Mouse (Mus musculus): Measurements from ENCODE around the gene Ube2q1. TPM values are rescaled to one million over a fixed set of nuclear protein-coding genes. Genes with fewer than 3 reads are reported as not detected.
"Not testable (repeated sequence)": the region's sequence is repeated elsewhere in the genome, so short reads cannot be mapped to it uniquely, and the experiment has no call there.

The Ube2q1 gene
- polyA plus RNA-seq, 1 experiment from 2014 or later, result 24.9 TPM

DNA sequence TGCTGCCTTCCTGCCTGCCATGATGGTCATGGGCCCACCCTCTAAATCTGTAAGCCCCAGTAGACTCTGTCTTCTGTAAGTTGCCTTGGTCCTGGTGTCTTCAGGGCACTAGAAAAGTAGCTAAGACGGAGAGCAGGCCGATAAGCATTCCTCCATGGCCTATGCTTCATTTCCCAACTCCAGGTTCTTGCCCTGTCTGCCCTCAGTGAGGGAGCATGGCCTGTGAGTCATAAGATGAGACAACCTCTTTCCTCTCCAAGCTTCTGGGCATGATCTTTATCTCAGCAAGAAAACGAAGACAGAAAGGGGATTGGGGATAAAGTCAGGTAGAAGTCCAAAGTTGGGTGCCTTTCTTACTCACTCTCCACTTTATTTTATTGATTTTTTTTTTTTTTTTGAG, 25.1 kb downstream of the Ube2q1 start:
- H3K27me3 ChIP-seq (replicated peaks; ENCODE audit: control insufficient read depth, insufficient read depth, low read length), result no peaks in the 10 kb centered on the region
- no peaks in the 10 kb centered on the region for H3K36me3 ChIP-seq (ENCODE audit: control insufficient read depth, insufficient read depth, low read length)
- ATAC-seq (no peak), DNase-seq (ENCODE audit: low spot score) (no peak)
- whole genome bisulfite sequencing, result 85% methylated on average over 3 of the region's 3 CpGs
- H3K4me1 ChIP-seq (ENCODE audit: control insufficient read depth, insufficient read depth, low read length), result no peaks in the 10 kb centered on the region
- H3K4me3 ChIP-seq (ENCODE audit: low read depth, low read length), result no peak overlapping the region
- H3K9me3 ChIP-seq (replicated peaks; ENCODE audit: control insufficient read depth, low read length), result no peaks in the 10 kb centered on the region
- H3K9ac ChIP-seq (ENCODE audit: low read length), result no peak overlapping the region
- H3K4me2 ChIP-seq (ENCODE audit: low read length), result no peak overlapping the region
- no peak overlapping the region for H3K27ac ChIP-seq (ENCODE audit: low read depth, low read length)

- H3K4me3 ChIP-seq (ENCODE audit: low read depth, low read length), result no peak overlapping the region
- DNase-seq (ENCODE audit: low spot score) (no peak), ATAC-seq (no peak)
- 6% methylated on average over 13 of the region's 13 CpGs for WGBS
- no peak overlapping the region for H3K9ac ChIP-seq (ENCODE audit: low read length)
- no peaks in the 10 kb centered on the region for H3K4me1 ChIP-seq (ENCODE audit: control insufficient read depth, insufficient read depth, low read length)
- H3K9me3 ChIP-seq (replicated peaks; ENCODE audit: control insufficient read depth, low read length), result no peaks in the 10 kb centered on the region
- H3K27me3 ChIP-seq (replicated peaks; ENCODE audit: control insufficient read depth, insufficient read depth, low read length), result no peaks in the 10 kb centered on the region
- no peak overlapping the region for H3K4me2 ChIP-seq (ENCODE audit: low read length)
- H3K36me3 ChIP-seq (ENCODE audit: control insufficient read depth, insufficient read depth, low read length), result no peaks in the 10 kb centered on the region
- H3K27ac ChIP-seq (ENCODE audit: low read depth, low read length), result no peak overlapping the region
Observed at GRCm38 (mm10) chr3:89799476-89799875, 26.1 kb downstream of the Ube2q1 start.

DNA sequence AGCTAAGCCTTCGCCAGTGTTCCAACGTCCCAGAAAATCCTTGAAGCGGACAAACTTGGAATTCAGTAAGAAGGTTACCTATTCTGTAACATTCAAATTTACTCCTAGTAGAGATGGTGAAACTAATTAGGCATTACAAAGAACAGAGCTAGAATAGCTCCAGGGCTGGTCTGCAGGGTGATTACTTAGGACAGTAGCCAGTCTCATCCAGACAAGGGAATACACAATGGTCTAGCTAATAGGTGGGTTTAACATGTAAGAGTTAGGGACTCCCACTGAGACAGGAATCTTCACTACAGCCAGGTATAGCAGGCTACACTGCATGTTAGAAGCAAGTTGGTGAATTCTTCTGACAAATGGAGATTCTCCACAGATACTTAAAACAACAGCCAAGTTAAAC, 26.7 kb downstream of the Ube2q1 start:
- H3K9ac ChIP-seq (ENCODE audit: low read length); H3K27me3 ChIP-seq (replicated peaks; ENCODE audit: control insufficient read depth, insufficient read depth, low read length); DNase-seq (ENCODE audit: low spot score); H3K4me2 ChIP-seq (ENCODE audit: low read length); H3K27ac ChIP-seq (ENCODE audit: low read depth, low read length); ATAC-seq; H3K36me3 ChIP-seq (ENCODE audit: control insufficient read depth, insufficient read depth, low read length); H3K4me1 ChIP-seq (ENCODE audit: control insufficient read depth, insufficient read depth, low read length); H3K4me3 ChIP-seq (ENCODE audit: low read depth, low read length); H3K9me3 ChIP-seq (replicated peaks; ENCODE audit: control insufficient read depth, low read length): not testable (repeated sequence)
- 20% methylated on average over 3 of the region's 3 CpGs for WGBS

- Histone ChIP-seq H3K4me1 (ENCODE audit: control insufficient read depth, insufficient read depth, low read length) (no peaks in the 10 kb centered on the region), H3K36me3 (ENCODE audit: control insufficient read depth, insufficient read depth, low read length) (no peaks in the 10 kb centered on the region), H3K4me2 (ENCODE audit: low read length) (no peak overlapping the region), H3K4me3 (ENCODE audit: low read depth, low read length) (no peak overlapping the region), H3K27me3 (replicated peaks; ENCODE audit: control insufficient read depth, insufficient read depth, low read length) (no peaks in the 10 kb centered on the region), H3K9ac (ENCODE audit: low read length) (no peak overlapping the region), H3K27ac (ENCODE audit: low read depth, low read length) (no peak overlapping the region), H3K9me3 (replicated peaks; ENCODE audit: control insufficient read depth, low read length) (no peaks in the 10 kb centered on the region)
- WGBS, result 68% methylated on average over 5 of the region's 5 CpGs
- DNase-seq (ENCODE audit: low spot score) (no peak), ATAC-seq (no peak)
Observed at GRCm38 (mm10) chr3:89800774-89801506, 27.5 kb downstream of the Ube2q1 start.

DNA sequence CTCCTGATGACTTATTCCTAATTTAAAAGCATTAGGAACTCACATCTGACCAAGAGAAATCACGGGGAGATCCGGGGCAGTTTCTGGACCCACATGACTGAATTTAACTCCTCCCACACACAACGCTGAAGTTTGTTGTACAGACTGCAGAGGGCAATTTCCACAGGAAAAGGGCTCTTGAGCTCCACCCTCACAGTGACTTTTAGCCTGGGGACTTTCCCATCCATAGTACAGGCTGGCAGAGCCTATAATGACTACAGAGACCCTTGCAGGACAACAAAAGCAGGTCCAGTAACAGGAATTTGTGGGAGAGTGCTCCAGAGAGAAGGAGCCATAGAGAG, 28.1 kb downstream of the Ube2q1 start:
- 48% methylated on average over 3 of the region's 3 CpGs for WGBS
- Histone ChIP-seq H3K9me3 (replicated peaks; ENCODE audit: control insufficient read depth, low read length) (no peaks in the 10 kb centered on the region), H3K27ac (ENCODE audit: low read depth, low read length) (no peak overlapping the region), H3K4me2 (ENCODE audit: low read length) (no peak overlapping the region), H3K27me3 (replicated peaks; ENCODE audit: control insufficient read depth, insufficient read depth, low read length) (no peaks in the 10 kb centered on the region), H3K36me3 (ENCODE audit: control insufficient read depth, insufficient read depth, low read length) (no peaks in the 10 kb centered on the region), H3K9ac (ENCODE audit: low read length) (no peak overlapping the region), H3K4me1 (ENCODE audit: control insufficient read depth, insufficient read depth, low read length) (no peaks in the 10 kb centered on the region), H3K4me3 (ENCODE audit: low read depth, low read length) (no peak overlapping the region)
- ATAC-seq, result no peak
- DNase-seq (ENCODE audit: low spot score), result no peak

- H3K4me2 ChIP-seq (ENCODE audit: low read length), result no peak overlapping the region
- no peaks in the 10 kb centered on the region for H3K4me1 ChIP-seq (ENCODE audit: control insufficient read depth, insufficient read depth, low read length)
- H3K4me3 ChIP-seq (ENCODE audit: low read depth, low read length), result no peak overlapping the region
- H3K27ac ChIP-seq (ENCODE audit: low read depth, low read length), result no peak overlapping the region
- H3K36me3 ChIP-seq (ENCODE audit: control insufficient read depth, insufficient read depth, low read length), result no peaks in the 10 kb centered on the region
- H3K9ac ChIP-seq (ENCODE audit: low read length), result no peak overlapping the region
- WGBS, result 64% methylated on average over 13 of the region's 15 CpGs
- DNase-seq (ENCODE audit: low spot score) (no peak), ATAC-seq (no peak)
- H3K27me3 ChIP-seq (replicated peaks; ENCODE audit: control insufficient read depth, insufficient read depth, low read length), result no peaks in the 10 kb centered on the region
- H3K9me3 ChIP-seq (replicated peaks; ENCODE audit: control insufficient read depth, low read length), result no peaks in the 10 kb centered on the region
Observed at GRCm38 (mm10) chr3:89802876-89803275, 29.5 kb downstream of the Ube2q1 start.

DNA sequence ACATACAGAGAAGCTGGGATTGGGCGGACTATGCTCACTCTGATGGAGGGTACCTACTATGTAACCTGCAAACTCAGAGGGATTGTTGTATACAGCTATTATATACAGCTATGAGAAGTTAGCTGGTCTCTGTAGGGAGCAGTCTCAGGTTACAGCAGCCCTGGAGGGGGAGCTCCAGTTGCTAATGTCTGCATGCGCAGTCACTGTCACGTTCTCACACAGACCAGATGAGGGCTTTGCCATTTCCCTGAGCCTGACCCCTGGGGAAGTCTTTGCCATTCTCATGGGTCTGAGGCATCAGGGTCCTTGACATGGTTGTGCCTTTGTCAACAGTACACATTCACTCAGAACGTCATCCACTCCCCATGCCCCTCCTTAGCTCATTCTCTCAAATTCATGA, 31.8 kb downstream of the Ube2q1 start:
- H3K9me3 ChIP-seq (replicated peaks; ENCODE audit: control insufficient read depth, low read length), result no peaks in the 10 kb centered on the region
- ATAC-seq (no peak), DNase-seq (ENCODE audit: low spot score) (no peak)
- 67% methylated on average over 4 of the region's 4 CpGs for WGBS
- H3K4me2 ChIP-seq (ENCODE audit: low read length), result no peak overlapping the region
- H3K4me3 ChIP-seq (ENCODE audit: low read depth, low read length), result no peak overlapping the region
- H3K27ac ChIP-seq (ENCODE audit: low read depth, low read length), result no peak overlapping the region
- no peak overlapping the region for H3K9ac ChIP-seq (ENCODE audit: low read length)
- H3K36me3 ChIP-seq (ENCODE audit: control insufficient read depth, insufficient read depth, low read length), result no peaks in the 10 kb centered on the region
- no peaks in the 10 kb centered on the region for H3K27me3 ChIP-seq (replicated peaks; ENCODE audit: control insufficient read depth, insufficient read depth, low read length)
- no peaks in the 10 kb centered on the region for H3K4me1 ChIP-seq (ENCODE audit: control insufficient read depth, insufficient read depth, low read length)

GRCm38 (mm10) chr3:89806751-89807150, 33.3 kb downstream of the Ube2q1 start:
- Histone ChIP-seq H3K27me3 (replicated peaks; ENCODE audit: control insufficient read depth, insufficient read depth, low read length) (no peaks in the 10 kb centered on the region), H3K4me3 (ENCODE audit: low read depth, low read length) (no peak overlapping the region), H3K9me3 (replicated peaks; ENCODE audit: control insufficient read depth, low read length) (no peaks in the 10 kb centered on the region), H3K4me2 (ENCODE audit: low read length) (no peak overlapping the region), H3K36me3 (ENCODE audit: control insufficient read depth, insufficient read depth, low read length) (no peaks in the 10 kb centered on the region), H3K27ac (ENCODE audit: low read depth, low read length) (no peak overlapping the region), H3K4me1 (ENCODE audit: control insufficient read depth, insufficient read depth, low read length) (no peaks in the 10 kb centered on the region), H3K9ac (ENCODE audit: low read length) (no peak overlapping the region)
- ATAC-seq, result no peak
- DNase-seq (ENCODE audit: low spot score), result no peak
- 93% methylated on average over 2 of the region's 2 CpGs for WGBS

- Histone ChIP-seq H3K4me3 (ENCODE audit: low read depth, low read length) (no peak overlapping the region), H3K27ac (ENCODE audit: low read depth, low read length) (no peak overlapping the region)
- ATAC-seq, result no peak
Observed at GRCm38 (mm10) chr3:89807171-89807570, 33.8 kb downstream of the Ube2q1 start.

More at GRCm38 (mm10) chr3:89807171-89807570, 33.8 kb downstream of the Ube2q1 start:
- 97% methylated on average over 3 of the region's 3 CpGs for WGBS
- no peaks in the 10 kb centered on the region for H3K27me3 ChIP-seq (replicated peaks; ENCODE audit: control insufficient read depth, insufficient read depth, low read length)
- no peaks in the 10 kb centered on the region for H3K36me3 ChIP-seq (ENCODE audit: control insufficient read depth, insufficient read depth, low read length)
- no peak overlapping the region for H3K4me2 ChIP-seq (ENCODE audit: low read length)
- DNase-seq (ENCODE audit: low spot score), result no peak
- no peak overlapping the region for H3K9ac ChIP-seq (ENCODE audit: low read length)
- no peaks in the 10 kb centered on the region for H3K4me1 ChIP-seq (ENCODE audit: control insufficient read depth, insufficient read depth, low read length)
- H3K9me3 ChIP-seq (replicated peaks; ENCODE audit: control insufficient read depth, low read length), result no peaks in the 10 kb centered on the region
